Mouse (Mus musculus): ENCODE measurements around the gene Krtcap2. TPM values are rescaled to one million over a fixed set of nuclear protein-coding genes. Genes with fewer than 3 reads are reported as not detected.

The Krtcap2 gene
- total RNA-seq, 1 experiment from 2014 or later: 126 TPM

DNA sequence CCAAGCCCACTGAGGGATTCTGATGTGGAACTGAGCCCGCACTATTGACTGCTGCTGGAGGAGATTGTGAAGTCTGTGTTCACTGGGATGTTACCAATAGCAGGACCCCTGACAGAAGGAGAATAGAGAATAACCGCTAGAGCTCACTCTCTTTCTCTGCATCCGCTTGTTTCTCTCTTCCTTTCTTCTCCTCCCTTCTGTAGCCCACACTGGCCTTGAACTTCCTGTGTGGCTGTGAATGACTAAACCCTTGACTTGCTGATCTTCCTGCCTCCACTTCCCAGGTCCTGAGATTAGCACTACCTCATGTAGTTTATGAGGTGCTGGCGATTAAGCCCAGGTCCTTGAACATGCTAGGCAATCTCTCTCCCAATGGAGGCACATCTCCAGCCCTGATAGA, 1.7 kb downstream of the Krtcap2 start:
- no peak for DNase-seq

GRCm38 (mm10) chr3:89250435-89251040, 4.8 kb downstream of the Krtcap2 start:
- DNase-seq: peak; percentile 58

GRCm38 (mm10) chr3:89251365-89251895, 5.7 kb downstream of the Krtcap2 start:
- peak; percentile 37 for DNase-seq

DNA sequence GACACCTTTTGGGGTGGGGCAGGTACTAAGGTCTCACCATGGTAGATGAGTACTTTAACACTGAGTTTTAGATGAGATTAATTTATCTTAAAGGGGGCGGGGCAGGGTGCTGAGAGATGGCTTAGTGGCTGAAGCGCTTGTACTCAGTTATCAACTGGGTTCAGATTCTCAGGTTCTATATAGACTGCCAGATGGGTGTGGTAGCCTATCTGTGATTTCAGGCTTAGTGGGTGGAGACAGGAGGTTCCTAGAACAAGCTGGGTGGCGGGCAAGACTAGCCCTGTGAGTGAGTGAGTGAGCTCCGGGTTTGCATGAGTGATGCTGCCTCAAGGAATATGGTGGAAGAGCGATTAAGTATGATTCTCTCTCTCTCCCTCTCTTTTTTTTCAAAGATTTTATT, 9.2 kb downstream of the Krtcap2 start:
- DNase-seq: no peak

DNA sequence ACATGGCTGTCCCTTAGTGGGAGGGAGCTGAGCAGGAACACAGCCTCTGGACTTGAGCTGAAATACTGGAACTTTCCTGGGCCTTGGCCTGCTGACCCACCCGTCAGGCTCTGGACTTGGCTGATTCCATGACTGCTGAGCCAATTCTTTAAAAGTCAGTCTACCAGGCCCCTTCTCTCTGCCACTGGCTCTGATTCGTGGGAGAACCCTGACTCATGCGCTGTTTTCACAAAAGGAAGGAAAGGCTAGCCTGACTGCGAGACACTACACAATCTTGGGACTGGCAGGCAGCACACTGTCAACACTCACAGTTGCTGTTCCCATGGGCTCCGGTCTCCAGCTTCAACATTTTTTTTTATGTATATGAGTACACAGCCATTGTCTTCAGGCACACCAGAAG, 10.4 kb downstream of the Krtcap2 start:
- no peak for DNase-seq

GRCm38 (mm10) chr3:89259076-89259475, 13.3 kb downstream of the Krtcap2 start, which contains the start of gene Dpm3:
Gene Dpm3, plus strand, starts transcription at chr3:89259358.
- DNase-seq: no peak

DNA sequence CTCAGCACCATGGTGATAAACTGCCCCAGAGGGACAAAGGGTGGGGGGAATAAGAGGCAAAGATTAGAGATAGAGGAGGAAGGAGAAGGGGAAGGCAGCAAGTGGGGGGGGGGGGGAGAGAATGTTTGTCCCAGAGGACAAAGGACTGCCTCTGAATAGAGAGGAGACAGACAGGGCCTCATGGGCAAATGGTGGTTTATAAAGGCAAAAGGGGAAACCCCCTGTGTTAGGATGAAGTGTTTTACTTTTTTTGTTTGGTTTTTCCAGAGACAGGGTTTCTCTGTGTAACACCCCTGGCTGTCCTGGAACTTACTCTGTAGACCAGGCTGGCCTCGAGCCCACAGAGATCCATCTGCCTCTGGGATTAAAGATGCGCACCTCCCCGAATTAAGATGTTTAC, 14.4 kb downstream of the Krtcap2 start:
- no peak for DNase-seq

GRCm38 (mm10) chr3:89262417-89262816, 16.7 kb downstream of the Krtcap2 start:
- DNase-seq: no peak

- peak; percentile 74 for DNase-seq
These were observed 20.7 kb downstream of the Krtcap2 start for GRCm38 (mm10) chr3:89266439-89266893.

DNA sequence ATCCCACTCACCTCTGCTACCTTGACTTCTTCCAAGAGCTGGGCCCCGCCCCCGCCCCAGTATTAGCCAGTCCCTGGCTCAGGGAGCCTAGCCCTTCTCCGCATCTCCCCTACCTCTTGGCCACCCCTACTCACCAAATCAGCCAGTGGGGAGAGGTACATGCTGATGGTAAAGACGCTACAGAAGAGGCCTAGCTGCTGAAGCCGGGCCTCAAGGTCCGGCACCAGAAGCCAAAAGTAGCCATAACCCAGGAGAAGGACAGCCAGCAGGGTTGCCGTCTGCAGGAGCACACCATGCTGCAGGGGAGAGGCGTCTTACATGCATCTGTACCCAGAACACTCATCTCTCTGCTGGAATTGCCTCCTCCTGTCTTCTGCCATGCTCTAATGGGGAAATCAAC, 23.1 kb downstream of the Krtcap2 start:
- DNase-seq: no peak

DNA sequence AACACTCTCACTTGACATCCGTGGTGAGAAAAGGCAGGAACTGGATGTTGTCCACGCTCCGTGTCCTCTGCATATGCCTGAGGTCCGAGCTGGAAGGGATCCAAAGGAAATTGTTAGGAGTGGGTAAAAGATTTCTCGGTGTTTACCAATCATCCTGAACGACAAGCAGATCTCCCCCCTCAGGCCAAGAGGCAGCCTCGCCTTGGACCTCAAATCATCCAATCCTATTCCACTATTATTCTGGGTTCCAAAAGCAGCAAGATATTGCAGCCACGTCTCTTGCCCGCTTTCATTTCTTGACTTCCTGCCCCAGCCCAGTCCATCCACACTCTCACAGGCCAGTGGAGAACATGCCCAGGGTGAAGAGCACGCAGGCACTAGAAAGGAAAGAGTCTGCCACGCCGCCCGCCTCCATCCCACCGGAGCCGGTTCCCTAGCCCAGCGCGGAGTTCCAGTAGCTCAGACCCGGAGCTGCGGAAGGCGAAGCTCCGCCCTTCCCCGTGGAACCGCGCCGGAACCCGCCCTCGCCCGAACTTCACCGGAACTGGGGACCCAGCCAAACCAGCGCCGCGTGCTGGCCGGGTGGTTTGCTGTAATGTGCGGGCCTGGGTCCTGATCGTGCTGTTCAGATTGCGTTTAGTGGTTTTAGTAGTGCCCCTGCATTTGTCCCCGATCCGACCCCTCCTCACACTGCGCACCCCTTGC, 24.4 kb downstream of the Krtcap2 start, which contains the start of gene Slc50a1:
Gene Slc50a1 (minus strand): TSS at position 520 of the 705 bp plus-strand sequence.
- DNase-seq: peak; percentile 92

DNA sequence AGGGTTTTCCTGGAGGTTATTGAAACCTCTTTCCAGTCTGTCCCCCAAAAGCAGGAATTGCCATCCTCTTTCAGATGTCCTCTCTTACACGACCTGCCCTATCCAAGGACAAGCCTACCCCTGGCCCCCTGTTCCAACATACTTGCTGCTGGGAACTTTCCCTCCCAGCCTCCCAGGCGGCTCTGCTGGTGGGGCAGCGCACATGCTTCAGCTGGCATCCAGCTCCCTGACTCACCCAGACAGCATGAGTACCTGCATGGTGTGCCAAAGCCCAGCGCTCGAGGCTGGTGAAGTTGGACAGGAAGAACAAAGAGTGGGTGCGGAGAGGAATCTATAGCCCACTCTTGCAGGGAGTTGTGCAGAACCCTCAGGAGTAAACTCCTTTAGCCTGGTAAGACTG, 25.1 kb downstream of the Krtcap2 start:
- peak; percentile 69 for DNase-seq

DNA sequence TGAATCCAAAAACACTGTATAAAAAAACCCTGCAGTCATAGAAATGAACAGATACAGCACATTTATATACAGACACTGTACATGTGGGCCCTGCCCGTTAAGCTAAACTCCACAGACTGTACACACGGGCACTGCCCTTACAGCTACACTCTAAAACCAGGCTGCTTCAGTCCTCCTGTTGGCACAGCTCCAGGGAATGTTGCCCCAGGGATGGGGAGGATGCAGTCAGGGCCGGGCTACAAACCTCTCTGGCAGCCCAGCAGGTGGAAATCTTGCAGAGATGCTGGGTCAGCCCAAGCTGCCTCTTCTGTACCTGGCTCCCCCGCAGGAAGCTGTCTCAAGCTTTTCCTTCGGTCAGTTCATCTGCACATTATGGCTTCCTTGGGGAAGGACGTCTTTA, 26.0 kb downstream of the Krtcap2 start:
- no peak for DNase-seq

DNA sequence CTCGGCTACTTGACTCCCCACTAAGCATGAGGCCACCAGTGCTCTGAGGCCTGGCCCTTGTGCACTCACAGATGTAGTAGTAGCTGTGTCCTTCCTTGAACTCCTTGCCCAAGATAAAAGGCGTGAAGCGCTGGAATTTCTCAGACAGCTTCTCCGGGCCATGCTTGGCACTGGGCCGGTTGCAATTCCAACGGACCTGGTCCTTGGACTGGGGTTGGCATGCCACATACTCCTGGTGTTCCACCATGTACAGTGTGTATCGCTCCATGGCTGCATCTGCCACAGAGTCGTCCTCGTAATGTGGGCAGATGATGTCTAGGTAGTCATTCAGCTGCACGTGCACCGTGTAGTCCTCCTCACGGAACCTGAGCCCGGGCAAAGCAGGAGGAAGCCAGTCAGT, 30.3 kb downstream of the Krtcap2 start:
- DNase-seq: no peak

GRCm38 (mm10) chr3:89277281-89278021, 31.7 kb downstream of the Krtcap2 start:
- no peak for DNase-seq

- no peak for DNase-seq
These were observed 32.3 kb downstream of the Krtcap2 start for GRCm38 (mm10) chr3:89278107-89278506.

DNA sequence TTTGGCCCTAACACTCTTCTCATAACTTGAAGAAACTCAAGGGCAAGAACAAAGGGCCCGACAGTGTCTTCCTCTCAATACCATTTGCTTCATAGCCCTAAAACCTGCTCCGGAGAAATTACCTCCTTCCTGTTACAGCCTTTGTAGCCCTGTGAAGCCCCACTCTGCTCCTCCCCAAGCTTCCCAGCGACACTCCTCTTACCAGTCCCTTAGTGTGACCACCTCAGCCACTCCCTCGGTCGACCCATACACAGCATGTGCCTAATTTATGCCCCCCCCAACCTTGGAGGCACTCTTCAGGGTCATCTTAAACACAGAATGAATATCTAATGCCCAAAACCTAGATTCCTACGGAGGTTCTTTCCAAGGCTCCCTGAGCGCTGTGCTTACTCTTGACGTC, 32.9 kb downstream of the Krtcap2 start:
- no peak for DNase-seq

- DNase-seq: peak; percentile 88
These were observed 33.6 kb downstream of the Krtcap2 start for GRCm38 (mm10) chr3:89279153-89279890.

DNA sequence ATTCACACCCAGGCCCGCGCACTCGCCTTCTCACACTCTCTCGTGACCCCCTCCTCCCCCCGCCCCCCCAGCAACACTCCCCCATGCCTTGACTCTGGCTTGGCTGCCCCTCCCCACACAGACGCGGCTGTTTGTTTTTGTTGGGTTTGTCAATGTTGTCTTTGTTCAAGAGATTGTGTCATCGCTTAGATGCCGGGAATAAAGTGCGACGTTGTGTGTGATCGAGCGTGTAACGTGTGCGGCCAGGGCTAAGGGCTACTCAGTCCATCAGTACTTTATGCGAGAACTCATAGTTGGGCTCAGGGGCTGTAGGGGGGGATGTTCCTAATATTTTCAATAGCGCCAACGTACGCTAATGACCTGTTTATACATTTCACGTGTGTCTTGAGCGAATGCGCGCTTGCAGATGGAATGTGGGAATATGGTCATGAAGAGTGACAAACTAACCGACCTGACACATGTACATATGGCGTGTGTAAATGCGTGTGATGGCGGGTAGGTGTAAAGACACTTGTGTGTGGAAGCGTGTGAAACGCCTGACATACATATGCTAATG, 34.4 kb downstream of the Krtcap2 start:
- no peak for DNase-seq

DNA sequence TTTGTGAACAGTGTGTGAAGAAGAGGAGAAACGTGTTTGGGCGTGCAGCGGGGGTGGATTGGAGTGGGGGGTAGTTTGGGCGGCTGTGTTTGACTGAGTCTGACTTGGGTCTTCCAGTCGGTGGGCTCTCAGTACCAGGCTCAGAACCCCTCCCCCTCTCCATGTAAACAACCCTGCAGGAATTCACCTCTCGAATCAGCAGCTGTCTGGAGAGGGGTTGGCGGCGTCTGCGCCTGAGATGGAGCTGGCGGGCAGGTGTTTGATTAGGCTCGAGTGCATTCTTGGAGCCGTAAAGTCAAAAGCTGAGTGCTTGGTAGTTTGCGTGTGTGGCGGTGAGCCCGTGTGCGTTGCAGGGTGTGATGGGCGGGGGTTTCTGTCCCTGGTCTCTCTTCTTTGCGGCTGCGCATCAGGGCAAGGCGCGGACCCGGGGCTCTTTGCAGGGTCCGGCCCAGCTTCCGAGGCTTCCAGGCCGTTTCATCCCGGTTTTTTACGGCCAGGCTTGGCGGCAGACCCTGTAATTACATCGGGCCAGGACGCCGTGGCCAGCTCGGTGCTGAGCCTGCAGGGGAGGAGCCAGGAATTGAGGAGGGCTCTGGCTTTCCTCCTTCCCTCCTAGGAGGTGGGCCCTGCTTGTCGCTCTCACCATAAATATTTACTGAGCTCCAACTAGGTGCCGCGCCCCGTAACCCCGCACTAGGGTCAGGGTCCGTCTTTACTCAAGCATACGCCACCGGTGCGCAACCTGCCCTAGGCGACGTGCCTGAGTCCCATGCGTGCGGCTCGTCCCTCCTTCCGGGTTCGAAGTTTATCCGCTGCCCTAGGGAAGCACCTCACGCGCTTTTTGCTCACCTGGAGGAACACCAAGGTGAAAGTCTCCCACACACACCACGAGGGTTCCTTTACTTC, 35.1 kb downstream of the Krtcap2 start, which contains the start of gene Efna1:
Gene Efna1 (minus strand): TSS at position 537 of the 906 bp plus-strand sequence.
- DNase-seq: peak; percentile 47
